Mouse (Mus musculus) stomach, postnatal 0 days (tissue): ENCODE measurements at regions not wholly inside any gene's neighbourhood (a gene's known extent, or its start where the extent isn't known, plus 50 kb on each side); places are given as distances from the start of the nearest gene placed in this dataset.

ENCODE experiments used
- CTCF ChIP-seq: IDR thresholded peaks from 2 replicates; pipeline ENCODE4 v1.5.1; 2016; ENCODE audit warnings: antibody characterized with exemption, low read depth, mild to moderate bottlenecking, moderate library complexity
- EP300 ChIP-seq: optimal IDR thresholded peaks from 2 replicates; pipeline ENCODE3; 2016; ENCODE audit warnings: antibody characterized with exemption

DNA sequence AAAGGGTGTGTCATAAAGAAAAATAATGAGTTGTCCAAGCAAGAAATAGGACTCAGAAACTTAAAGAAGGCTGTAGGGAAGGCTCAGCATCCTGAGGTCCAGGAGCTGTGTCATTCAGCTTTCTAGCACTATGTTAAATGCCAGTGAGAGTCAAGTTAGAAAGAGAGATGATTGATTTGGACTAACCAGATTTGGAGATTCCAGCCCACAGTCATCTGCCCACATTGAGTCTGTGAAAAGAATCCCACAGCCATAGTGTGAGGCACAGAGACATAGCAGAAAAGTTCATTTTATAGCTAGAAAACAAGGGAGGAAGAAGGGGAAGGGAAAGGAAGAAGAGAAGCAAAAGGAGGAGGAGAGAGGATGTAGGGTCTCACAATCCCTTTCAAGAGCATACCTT lies 229.0 kb upstream of the Ntm start:
- TF ChIP-seq CTCF = no peak
- TF ChIP-seq EP300 = no peak
